Mouse (Mus musculus) liver, embryonic 15.5 days (tissue): Measurements from ENCODE around the gene Fance. TPM values are rescaled to one million over a fixed set of nuclear protein-coding genes. Genes with fewer than 3 reads are reported as not detected.

Experiments
- ATAC-seq: fragments of 200-750 bp; cut with Nextera tagmentation; 2 replicates; pipeline ENCODE4 v1.8.0; 2017; ENCODE audit warnings: moderate number of reproducible peaks, mild to moderate bottlenecking, moderate library complexity; ENCODE audit not compliant: insufficient read depth
- H3K27ac ChIP-seq: fragments of 300-500 bp; sonication (generic); replicated peaks from 2 replicates; pipeline ENCODE4 v1.5.1; 2015; ENCODE audit warnings: mild to moderate bottlenecking, inconsistent platforms
- H3K27me3 ChIP-seq: fragments of 300-500 bp; sonication (generic); 2 replicates; pipeline ENCODE4 v1.6.1; 2015; ENCODE audit warnings: mild to moderate bottlenecking, inconsistent platforms
- H3K36me3 ChIP-seq: fragments of 300-500 bp; sonication (generic); replicated peaks from 2 replicates; pipeline ENCODE4 v1.6.1; 2015; ENCODE audit warnings: moderate library complexity, mild to moderate bottlenecking, inconsistent platforms
- H3K4me1 ChIP-seq: fragments of 300-500 bp; sonication (generic); replicated peaks from 2 replicates; pipeline ENCODE4 v1.6.1; 2015; ENCODE audit warnings: inconsistent platforms
- H3K4me2 ChIP-seq: fragments of 300-500 bp; sonication (generic); 2 replicates; pipeline ENCODE4 v1.6.1; 2015; ENCODE audit warnings: moderate library complexity, mild to moderate bottlenecking, inconsistent platforms
- H3K4me3 ChIP-seq: fragments of 300-500 bp; sonication (generic); replicated peaks from 2 replicates; pipeline ENCODE4 v1.5.1; 2015; ENCODE audit warnings: mild to moderate bottlenecking, inconsistent platforms
- H3K9ac ChIP-seq: fragments of 300-500 bp; sonication (generic); 2 replicates; pipeline ENCODE4 v1.6.1; 2015; ENCODE audit warnings: moderate library complexity, mild to moderate bottlenecking, inconsistent platforms
- H3K9me3 ChIP-seq: fragments of 300-500 bp; sonication (generic); replicated peaks from 2 replicates; pipeline ENCODE4 v1.6.1; 2016; ENCODE audit warnings: inconsistent platforms
- WGBS: fragments of 180-500 bp; shearing (Covaris S2); methylation state at CpG from one replicate; pipeline ENCODE4 v1.1.7; 2015; ENCODE audit warnings: mixed read lengths; ENCODE audit not compliant: insufficient replicate concordance; 5-methylcytosine and 5-hydroxymethylcytosine counted together
- polyA plus RNA-seq: library from polyadenylated mRNA; unstranded; fragments of >200 nt; fragmentation: Nextera tagmentation; extraction: Ambion mirVana; gene quantifications from 2 replicates; pipeline ENCODE4 v1.2.1, GENCODE M21; 2015

The Fance gene
- polyA plus RNA-seq, 1 experiment from 2014 or later, result 9.4 TPM

GRCm38 (mm10) chr17:28363507-28363906 lies 50.2 kb downstream of the Fance start:
- no peak for ATAC-seq
- H3K9me3 ChIP-seq, result no peaks in the 10 kb centered on the region
- H3K9ac ChIP-seq, result no peak overlapping the region
- 12% methylated on average over 6 of the region's 6 CpGs for WGBS
- H3K4me1 ChIP-seq, result peaks cover 11% of the 10 kb centered on the region; the same call in 1 of the 2 replicates
- no peak overlapping the region for H3K4me3 ChIP-seq
- H3K27me3 ChIP-seq, result peaks cover 85% of the 10 kb centered on the region
- no peaks in the 10 kb centered on the region for H3K36me3 ChIP-seq
- H3K4me2 ChIP-seq, result no peak overlapping the region
- no peak overlapping the region for H3K27ac ChIP-seq

- Histone ChIP-seq H3K36me3 (no peaks in the 10 kb centered on the region), H3K27ac (no peak within 1 kb of the TSS), H3K4me1 (peaks cover 13% of the 10 kb centered on the region; the same call in 1 of the 2 replicates), H3K4me2 (no peak within 1 kb of the TSS), H3K9ac (no peak within 1 kb of the TSS), H3K4me3 (no peak within 1 kb of the TSS), H3K27me3 (peaks cover 77% of the 10 kb centered on the region), H3K9me3 (no peaks in the 10 kb centered on the region)
- 20% methylated on average over 8 of the region's 8 CpGs for WGBS
- no peak for ATAC-seq
These were observed 51.8 kb downstream of the Fance start, which contains the start of gene Tulp1 for GRCm38 (mm10) chr17:28365122-28365521. Gene Tulp1, minus strand, starts transcription at chr17:28365222.

DNA sequence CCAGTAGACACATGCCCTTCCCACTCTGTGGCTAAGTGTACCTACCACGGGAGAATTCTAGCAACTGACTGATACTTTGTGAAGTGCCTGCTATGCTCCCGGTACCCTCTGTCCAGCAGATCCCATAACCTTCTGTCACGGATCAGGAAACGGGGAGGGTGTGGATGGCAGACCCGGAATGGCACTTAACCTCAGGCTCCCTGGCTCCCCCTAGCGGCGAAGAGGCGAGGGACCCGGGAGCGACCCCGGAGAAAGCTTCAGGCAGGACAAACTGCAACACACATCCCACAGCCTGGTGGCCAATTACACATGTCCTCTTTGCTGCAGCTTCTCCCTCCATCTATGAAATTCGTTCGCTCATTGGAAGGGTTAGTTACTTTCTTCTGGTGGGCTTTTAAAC lies 55.1 kb downstream of the Fance start:
- Histone ChIP-seq H3K4me2 (no peak overlapping the region), H3K9me3 (no peaks in the 10 kb centered on the region), H3K4me1 (peaks cover 9% of the 10 kb centered on the region; the same call in 1 of the 2 replicates), H3K4me3 (no peak overlapping the region), H3K9ac (no peak overlapping the region), H3K27me3 (peaks cover 45% of the 10 kb centered on the region), H3K36me3 (no peaks in the 10 kb centered on the region), H3K27ac (no peak overlapping the region)
- 4% methylated on average over 13 of the region's 13 CpGs for WGBS
- ATAC-seq, result no peak

GRCm38 (mm10) chr17:28369056-28369455 lies 55.7 kb downstream of the Fance start:
- Histone ChIP-seq H3K9ac (no peak overlapping the region), H3K4me1 (peaks cover 7% of the 10 kb centered on the region; the same call in 1 of the 2 replicates), H3K27me3 (peaks cover 45% of the 10 kb centered on the region), H3K27ac (no peak overlapping the region), H3K4me2 (no peak overlapping the region), H3K9me3 (no peaks in the 10 kb centered on the region), H3K4me3 (no peak overlapping the region), H3K36me3 (no peaks in the 10 kb centered on the region)
- no peak for ATAC-seq
- 63% methylated on average over 5 of the region's 5 CpGs for WGBS

DNA sequence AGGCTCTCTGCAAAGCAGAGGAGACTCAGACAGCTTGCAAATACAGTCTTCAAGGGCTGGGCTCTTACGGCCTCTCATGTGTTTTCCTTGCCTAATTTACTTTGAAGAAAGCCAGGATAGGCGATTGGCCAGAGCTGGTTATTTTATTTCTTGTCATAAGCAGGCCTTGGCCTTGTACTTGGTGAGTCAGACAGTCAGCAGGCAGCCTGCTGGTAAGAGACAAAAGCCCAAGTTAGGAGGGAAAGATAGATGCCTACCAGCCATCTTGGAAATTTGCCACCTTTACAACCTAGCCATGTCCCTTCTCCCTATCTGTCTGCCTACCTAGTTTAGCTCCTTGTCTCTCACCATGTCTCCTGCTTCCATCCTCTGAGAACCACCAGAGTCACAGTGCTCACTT lies 58.0 kb downstream of the Fance start:
- Histone ChIP-seq H3K4me2 (no peak overlapping the region), H3K9ac (no peak overlapping the region), H3K9me3 (no peaks in the 10 kb centered on the region), H3K4me1 (peaks cover 17% of the 10 kb centered on the region), H3K36me3 (no peaks in the 10 kb centered on the region), H3K27me3 (peaks cover 46% of the 10 kb centered on the region), H3K4me3 (no peak overlapping the region), H3K27ac (no peak overlapping the region)
- 59% methylated on average over 2 of the region's 2 CpGs for WGBS
- ATAC-seq, result no peak

DNA sequence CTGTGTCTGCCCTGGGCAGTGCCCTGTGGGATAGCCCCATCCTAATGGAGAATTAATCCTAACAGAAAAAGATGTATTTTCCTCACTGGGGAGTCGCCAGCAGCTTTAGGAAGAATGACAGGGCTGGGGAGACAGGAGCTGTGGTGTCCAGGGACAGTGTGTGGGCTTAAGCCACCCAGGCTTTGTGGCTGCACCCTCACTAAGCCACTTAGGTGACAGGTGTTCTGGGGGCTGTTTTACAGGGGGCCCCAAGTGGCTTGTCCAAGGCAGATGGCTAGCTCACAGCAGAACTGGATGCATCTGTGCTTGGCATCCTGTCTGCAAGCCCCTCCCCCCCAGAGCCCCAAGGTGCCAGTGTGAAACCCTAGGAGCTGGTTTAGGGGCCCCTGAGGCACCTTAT lies 58.6 kb downstream of the Fance start:
- peaks cover 17% of the 10 kb centered on the region for H3K4me1 ChIP-seq
- H3K36me3 ChIP-seq, result no peaks in the 10 kb centered on the region
- H3K4me3 ChIP-seq, result no peak overlapping the region
- no peak overlapping the region for H3K9ac ChIP-seq
- no peaks in the 10 kb centered on the region for H3K9me3 ChIP-seq
- H3K27ac ChIP-seq, result no peak overlapping the region
- H3K27me3 ChIP-seq, result peaks cover 52% of the 10 kb centered on the region
- 45% methylated on average over 1 of the region's 1 CpGs for WGBS
- H3K4me2 ChIP-seq, result no peak overlapping the region
- ATAC-seq, result no peak

DNA sequence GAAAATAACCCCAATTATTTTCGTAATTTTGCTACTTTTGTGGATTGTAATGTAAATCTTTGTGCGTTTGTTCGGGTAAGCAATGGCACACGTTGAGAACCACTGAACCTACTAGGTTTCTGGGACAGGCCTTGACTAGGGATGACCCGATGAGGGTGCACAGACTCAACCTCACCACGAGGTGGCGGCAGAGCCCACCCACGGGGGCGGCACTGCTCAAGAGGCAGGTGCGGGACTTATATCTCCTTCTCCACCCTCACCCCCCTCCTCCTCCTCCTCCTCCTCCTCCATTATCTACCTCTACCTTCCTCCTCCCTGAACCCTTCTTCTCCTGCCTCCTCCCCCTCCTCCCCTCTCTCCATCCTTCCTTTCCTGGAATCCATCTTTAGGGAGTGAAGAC lies 60.5 kb downstream of the Fance start:
- Histone ChIP-seq H3K27me3 (peaks cover 49% of the 10 kb centered on the region), H3K36me3 (no peaks in the 10 kb centered on the region), H3K4me3 (no peak overlapping the region), H3K4me1 (peaks cover 12% of the 10 kb centered on the region), H3K4me2 (no peak overlapping the region), H3K27ac (no peak overlapping the region), H3K9ac (no peak overlapping the region), H3K9me3 (no peaks in the 10 kb centered on the region)
- ATAC-seq, result no peak
- 6% methylated on average over 10 of the region's 10 CpGs for WGBS

DNA sequence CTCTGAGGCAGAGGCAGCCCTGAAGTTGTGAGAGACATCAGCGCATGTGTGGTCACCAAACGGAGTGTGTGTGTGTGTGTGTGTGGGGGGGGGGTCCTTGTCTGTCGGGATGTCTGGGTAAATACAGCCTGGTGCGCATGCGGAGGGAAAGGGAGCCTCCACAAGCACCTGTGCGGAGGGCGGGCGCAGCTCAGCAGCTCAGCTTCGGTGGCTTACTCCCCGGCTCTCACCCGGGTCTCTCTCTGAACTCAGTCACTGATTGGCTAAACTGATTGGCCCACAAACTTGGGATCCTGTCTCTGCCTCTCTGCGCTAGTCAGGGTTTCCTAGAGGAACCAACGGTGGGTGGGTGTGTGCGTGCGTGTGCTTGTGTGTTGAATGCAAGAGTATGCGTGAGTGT lies 61.2 kb downstream of the Fance start:
- H3K4me1 ChIP-seq, result peaks cover 12% of the 10 kb centered on the region
- no peaks in the 10 kb centered on the region for H3K36me3 ChIP-seq
- no peak overlapping the region for H3K4me3 ChIP-seq
- 12% methylated on average over 16 of the region's 16 CpGs for WGBS
- H3K9ac ChIP-seq, result no peak overlapping the region
- H3K9me3 ChIP-seq, result no peaks in the 10 kb centered on the region
- H3K4me2 ChIP-seq, result peak overlapping the region; percentile 7; the same call in 1 of the 2 replicates
- H3K27me3 ChIP-seq, result peaks cover 44% of the 10 kb centered on the region
- no peak for ATAC-seq
- no peak overlapping the region for H3K27ac ChIP-seq

DNA sequence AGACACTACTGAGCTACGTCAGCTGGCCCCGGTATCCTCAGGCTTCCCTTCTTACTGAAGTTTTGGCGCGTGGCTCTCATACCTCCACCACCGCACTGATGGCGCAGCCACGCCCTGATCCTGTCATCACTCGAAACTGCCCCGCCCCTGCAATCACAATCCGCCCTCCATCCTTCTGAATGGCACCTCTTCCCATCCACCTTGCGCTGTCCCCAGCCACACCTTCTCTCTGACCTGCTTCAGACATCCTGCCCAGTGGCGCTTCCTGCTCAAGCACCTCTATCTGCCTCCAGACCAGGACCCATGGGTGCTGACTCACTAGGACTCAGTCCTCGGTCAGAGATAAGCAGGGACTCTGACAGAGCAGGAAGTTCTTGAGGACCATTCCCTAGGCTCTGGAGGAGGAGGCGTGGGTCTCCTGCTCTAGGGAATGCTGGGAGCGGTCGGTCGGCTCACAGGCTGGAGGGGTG lies 62.3 kb downstream of the Fance start:
- WGBS, result 5% methylated on average over 17 of the region's 17 CpGs
- no peak overlapping the region for H3K4me2 ChIP-seq
- no peak overlapping the region for H3K27ac ChIP-seq
- H3K4me3 ChIP-seq, result no peak overlapping the region
- no peak overlapping the region for H3K9ac ChIP-seq
- no peaks in the 10 kb centered on the region for H3K9me3 ChIP-seq
- ATAC-seq, result no peak
- no peaks in the 10 kb centered on the region for H3K36me3 ChIP-seq
- peaks cover 12% of the 10 kb centered on the region for H3K4me1 ChIP-seq
- peaks cover 44% of the 10 kb centered on the region for H3K27me3 ChIP-seq

Other genes with a start within 250 kb of the Fance start
- gene Tcp11, start 232.9 kb upstream of the Fance start, polyA plus RNA-seq, result 0.17 and 0.18 TPM in 2 replicates
- 0.18 and 0.25 TPM in 2 replicates for gene Scube3, start 171.4 kb upstream of the Fance start, polyA plus RNA-seq
- 5.8 and 6.4 TPM in 2 replicates for gene Zfp523, start 136.4 kb upstream of the Fance start, polyA plus RNA-seq
- gene Def6, start 105.7 kb upstream of the Fance start, polyA plus RNA-seq, result 10.4 and 10.9 TPM in 2 replicates
- gene Ppard, start 80.8 kb upstream of the Fance start, polyA plus RNA-seq, result 0.86 and 0.89 TPM in 2 replicates
- 280 and 313 TPM in 2 replicates for gene Rpl10a, start 15.0 kb downstream of the Fance start, polyA plus RNA-seq
- 0.60 and 0.69 TPM in 2 replicates for gene Tead3, start 37.3 kb downstream of the Fance start, polyA plus RNA-seq
- 0.10 and 0.14 TPM in 2 replicates for gene Tulp1, start 51.7 kb downstream of the Fance start, polyA plus RNA-seq
- 15.0 and 17.5 TPM in 2 replicates for gene Fkbp5, start 204.0 kb downstream of the Fance start, polyA plus RNA-seq
- not detected in 2 replicates for gene Armc12, start 217.3 kb downstream of the Fance start, polyA plus RNA-seq
- gene Clpsl2, start 235.9 kb downstream of the Fance start, polyA plus RNA-seq, result not detected in 2 replicates
- gene Clps, start 247.2 kb downstream of the Fance start, polyA plus RNA-seq, result 4.2 and 30.4 TPM in 2 replicates